Comparison of ENCODE assay signal across 23 mouse cellular contexts in genomic region chrX:163511766-163512165, GRCm38 (mm10). TPM values are rescaled to one million over a fixed set of nuclear protein-coding genes. Genes with fewer than 3 reads are reported as not detected.
"Had no signal": no experiment of that assay in that cellular context is flagged by ENCODE, and none has a peak within 500 bp of the region (broad histone marks: within the 10 kb centered on the region; RNA-seq: fewer than 3 reads in every experiment).

No protein-coding gene starts in this region.

- H3K36me3 ChIP-seq: liver, embryonic 15.5 days; lung, embryonic 15.5 days; midbrain, embryonic 10.5 days; midbrain, embryonic 12.5 days; neural tube, embryonic 13.5 days; neural tube, embryonic 15.5 days had no signal

- H3K9ac ChIP-seq: liver, embryonic 15.5 days; liver, postnatal 0 days; lung, embryonic 15.5 days; midbrain, embryonic 12.5 days; neural tube, embryonic 13.5 days; neural tube, embryonic 15.5 days had no signal

- H3K4me1 ChIP-seq: liver, embryonic 15.5 days; lung, embryonic 15.5 days; midbrain, embryonic 10.5 days; midbrain, embryonic 12.5 days; neural tube, embryonic 13.5 days; neural tube, embryonic 15.5 days had no signal

- H3K9me3 ChIP-seq: liver, embryonic 15.5 days; lung, embryonic 15.5 days; midbrain, embryonic 10.5 days; midbrain, embryonic 12.5 days; neural tube, embryonic 13.5 days; neural tube, embryonic 15.5 days had no signal

- DNase-seq: liver, postnatal 0 days; lung, adult 2 months; lung, postnatal 14 days; lung, postnatal 4 days; right cerebral cortex, adult 18-20 months; right cerebral cortex, postnatal 25 days; right cerebral cortex, postnatal 4 days; spleen, adult 18-20 months; thymus, adult 18-20 months; thymus, postnatal 14 days; thymus, postnatal 36 days had no signal

- H3K4me2 ChIP-seq: liver, embryonic 15.5 days; lung, embryonic 15.5 days; midbrain, embryonic 12.5 days; neural tube, embryonic 13.5 days; neural tube, embryonic 15.5 days had no signal

- H3K4me3 ChIP-seq: liver, embryonic 15.5 days; lung, embryonic 15.5 days; midbrain, embryonic 10.5 days; midbrain, embryonic 12.5 days; myocyte; neural tube, embryonic 13.5 days; neural tube, embryonic 15.5 days had no signal

- H3K27me3 ChIP-seq: liver, embryonic 15.5 days had no signal

- H3K27ac ChIP-seq: liver, embryonic 15.5 days; lung, embryonic 15.5 days; midbrain, embryonic 10.5 days; midbrain, embryonic 12.5 days; neural tube, embryonic 13.5 days; neural tube, embryonic 15.5 days had no signal

- ATAC-seq: liver, postnatal 0 days; lung, postnatal 0 days; midbrain, embryonic 16.5 days had no signal

RNA-seq across cellular contexts. Expression of gene Grpr, which starts 37.7 kb away (rescaled TPM):
- total RNA-seq: megakaryocyte, adult 5-6 weeks; megakaryocyte-erythroid progenitor cell, adult 5-6 weeks had no signal
- polyA plus RNA-seq: liver, postnatal 0 days; midbrain, embryonic 12.5 days; myocyte; neural tube, embryonic 11.5 days had no signal
